Mouse (Mus musculus): ENCODE results near the gene B4galt2. TPM values are rescaled to one million over a fixed set of nuclear protein-coding genes. Genes with fewer than 3 reads are reported as not detected.
A peak's percentile ranks its signal among the peaks of the same experiment; 100 is the strongest.

B4galt2 gene
- total and polyA plus RNA-seq, 3 experiments: 0.08 to 0.19 TPM; not detected in 1

- Histone ChIP-seq H3K4me1 (ENCODE audit: control insufficient read depth in 1 of 2, insufficient read depth in 2 of 2, low read length in 2 of 2) (no peaks in the 10 kb centered on the region), H3K27me3 (ENCODE audit: control insufficient read depth in 1 of 2, insufficient read depth in 2 of 2, low read length in 2 of 2) (no peaks in the 10 kb centered on the region), H3K4me3 (ENCODE audit: control insufficient read depth in 1 of 2, insufficient read depth in 1 of 2, low read depth in 2 of 2, low read length in 2 of 2) (no peak overlapping the region), H3K9ac (ENCODE audit: control insufficient read depth, low read depth, low read length, poor library complexity, severe bottlenecking) (no peak overlapping the region), H3K9me3 (replicated peaks; ENCODE audit: insufficient read depth, low read length) (no peaks in the 10 kb centered on the region), H3K36me3 (ENCODE audit: control insufficient read depth in 1 of 2, insufficient read depth in 2 of 2, low read length in 2 of 2) (no peaks in the 10 kb centered on the region; a peak in 1 of 4 replicates), H3K79me2 (ENCODE audit: control insufficient read depth, insufficient read depth, low read length, poor library complexity) (no peaks in the 10 kb centered on the region), H3K27ac (ENCODE audit: control insufficient read depth, low read depth, low read length) (no peak overlapping the region)
- TF ChIP-seq RCOR1 (IDR thresholded peaks at IDR 0.05; ENCODE audit: low read depth, low read length) (no peak), SMC3 (IDR thresholded peaks at IDR 0.05; ENCODE audit: low read depth, low read length) (peak; percentile 81), CTCF (IDR thresholded peaks at IDR 0.05 in 2 of 3, conservative IDR thresholded peaks at IDR 0.05 in 1 of 3; ENCODE audit: control insufficient read depth in 1 of 3, insufficient read depth in 1 of 3, low read depth in 2 of 3, low read length in 3 of 3, poor library complexity in 1 of 3, severe bottlenecking in 1 of 3) (peak; percentile 56 to 70 (median 70)), RAD21 (IDR thresholded peaks at IDR 0.05; ENCODE audit: low read depth, low read length) (peak; percentile 64), ZC3H11A (IDR thresholded peaks at IDR 0.05; ENCODE audit: low read depth, low read length) (peak; percentile 55; the same call in 1 of the 2 replicates)
- DNase-seq (ENCODE audit: low read depth, low spot score): peak; percentile 34
Measured at GRCm38 (mm10) chr4:117858794-117859193, 24.5 kb downstream of the B4galt2 start.

- Histone ChIP-seq H3K36me3 (ENCODE audit: control insufficient read depth in 1 of 2, insufficient read depth in 2 of 2, low read length in 2 of 2) (no peaks in the 10 kb centered on the region; a peak in 1 of 4 replicates), H3K27me3 (ENCODE audit: control insufficient read depth in 1 of 2, insufficient read depth in 2 of 2, low read length in 2 of 2) (no peaks in the 10 kb centered on the region), H3K27ac (ENCODE audit: control insufficient read depth, low read depth, low read length) (no peak overlapping the region), H3K9ac (ENCODE audit: control insufficient read depth, low read depth, low read length, poor library complexity, severe bottlenecking) (no peak overlapping the region), H3K4me3 (ENCODE audit: control insufficient read depth in 1 of 2, insufficient read depth in 1 of 2, low read depth in 2 of 2, low read length in 2 of 2) (no peak overlapping the region), H3K79me2 (ENCODE audit: control insufficient read depth, insufficient read depth, low read length, poor library complexity) (no peaks in the 10 kb centered on the region), H3K9me3 (replicated peaks; ENCODE audit: insufficient read depth, low read length) (no peaks in the 10 kb centered on the region), H3K4me1 (ENCODE audit: control insufficient read depth in 1 of 2, insufficient read depth in 2 of 2, low read length in 2 of 2) (no peaks in the 10 kb centered on the region)
- DNase-seq (ENCODE audit: low read depth, low spot score): no peak
- TF ChIP-seq GATA1 (IDR thresholded peaks at IDR 0.05; ENCODE audit: low read depth, low read length) (no peak), NRF1 (IDR thresholded peaks at IDR 0.05; ENCODE audit: insufficient read depth, low read depth, low read length, poor library complexity, severe bottlenecking) (no peak), CHD2 (IDR thresholded peaks at IDR 0.05; ENCODE audit: low read length) (no peak), POLR2AphosphoS2 (IDR thresholded peaks at IDR 0.05; ENCODE audit: low read length) (no peak), KAT2A (conservative IDR thresholded peaks at IDR 0.05; ENCODE audit: low read depth, low read length) (no peak), USF1 (IDR thresholded peaks at IDR 0.05; ENCODE audit: low read depth, low read length) (no peak), GABPA (IDR thresholded peaks at IDR 0.05; ENCODE audit: low read depth, low read length) (no peak), ZNF384 (IDR thresholded peaks at IDR 0.05; ENCODE audit: low read depth, low read length) (no peak)
Measured at GRCm38 (mm10) chr4:117855146-117855545, 28.1 kb downstream of the B4galt2 start.

GRCm38 (mm10) chr4:117852152-117852868, 31.0 kb downstream of the B4galt2 start:
- TF ChIP-seq NELFE (IDR thresholded peaks at IDR 0.05; ENCODE audit: low read depth, low read length) (no peak), MXI1 (IDR thresholded peaks at IDR 0.05; ENCODE audit: low read depth, low read length) (no peak), ZNF384 (IDR thresholded peaks at IDR 0.05; ENCODE audit: low read depth, low read length) (no peak), ZC3H11A (IDR thresholded peaks at IDR 0.05; ENCODE audit: low read depth, low read length) (no peak), ETS1 (IDR thresholded peaks at IDR 0.05; ENCODE audit: low read depth, low read length) (no peak), MAZ (IDR thresholded peaks at IDR 0.05; ENCODE audit: low read depth, low read length) (no peak), RCOR1 (IDR thresholded peaks at IDR 0.05; ENCODE audit: low read depth, low read length) (no peak), E2F4 (IDR thresholded peaks at IDR 0.05; ENCODE audit: borderline replicate concordance, low read depth, low read length) (no peak), ZKSCAN1 (IDR thresholded peaks at IDR 0.05; ENCODE audit: low read depth, low read length) (no peak), MAFK (IDR thresholded peaks at IDR 0.05; ENCODE audit: borderline replicate concordance, low read depth, low read length) (no peak), EP300 (IDR thresholded peaks at IDR 0.05; ENCODE audit: low read depth in 1 of 2, low read length in 2 of 2) (no peak), USF1 (IDR thresholded peaks at IDR 0.05; ENCODE audit: low read depth, low read length) (no peak), USF2 (IDR thresholded peaks at IDR 0.05; ENCODE audit: borderline replicate concordance in 1 of 2, insufficient read depth in 1 of 2, low read depth in 1 of 2, low read length in 2 of 2) (no peak), SMC3 (IDR thresholded peaks at IDR 0.05; ENCODE audit: low read depth, low read length) (no peak), TBP (IDR thresholded peaks at IDR 0.05; ENCODE audit: low read depth, low read length) (no peak), KAT2A (conservative IDR thresholded peaks at IDR 0.05; ENCODE audit: low read depth, low read length) (no peak)
- H3K27me3 ChIP-seq (ENCODE audit: control insufficient read depth in 1 of 2, insufficient read depth in 2 of 2, low read length in 2 of 2): no peaks in the 10 kb centered on the region
- H3K36me3 ChIP-seq (ENCODE audit: control insufficient read depth in 1 of 2, insufficient read depth in 2 of 2, low read length in 2 of 2): no peaks in the 10 kb centered on the region; a peak in 1 of 4 replicates
- no peaks in the 10 kb centered on the region for H3K4me1 ChIP-seq (ENCODE audit: control insufficient read depth in 1 of 2, insufficient read depth in 2 of 2, low read length in 2 of 2)
- no peak overlapping the region for H3K4me3 ChIP-seq (ENCODE audit: control insufficient read depth in 1 of 2, insufficient read depth in 1 of 2, low read depth in 2 of 2, low read length in 2 of 2)
- no peaks in the 10 kb centered on the region for H3K9me3 ChIP-seq (replicated peaks; ENCODE audit: insufficient read depth, low read length)
- no peaks in the 10 kb centered on the region for H3K79me2 ChIP-seq (ENCODE audit: control insufficient read depth, insufficient read depth, low read length, poor library complexity)
- DNase-seq (ENCODE audit: low read depth, low spot score): no peak
- no peak overlapping the region for H3K9ac ChIP-seq (ENCODE audit: control insufficient read depth, low read depth, low read length, poor library complexity, severe bottlenecking)
- H3K27ac ChIP-seq (ENCODE audit: control insufficient read depth, low read depth, low read length): no peak overlapping the region
